Mouse (Mus musculus) liver, adult 2 months (tissue): ENCODE measurements around the gene Ankrd44.

ENCODE experiments used
- CTCF ChIP-seq: fragments of 200-500 bp; IDR thresholded peaks from 2 replicates; pipeline ENCODE4 v1.5.1; 2011; ENCODE audit warnings: low read depth, low read length, control low read depth
- POLR2A ChIP-seq: fragments of 200-500 bp; IDR thresholded peaks from 2 replicates; pipeline ENCODE4 v1.6.1; 2011; ENCODE audit warnings: low read length, control low read depth; ENCODE audit not compliant: insufficient read depth; ENCODE audit errors: extremely low read depth

DNA sequence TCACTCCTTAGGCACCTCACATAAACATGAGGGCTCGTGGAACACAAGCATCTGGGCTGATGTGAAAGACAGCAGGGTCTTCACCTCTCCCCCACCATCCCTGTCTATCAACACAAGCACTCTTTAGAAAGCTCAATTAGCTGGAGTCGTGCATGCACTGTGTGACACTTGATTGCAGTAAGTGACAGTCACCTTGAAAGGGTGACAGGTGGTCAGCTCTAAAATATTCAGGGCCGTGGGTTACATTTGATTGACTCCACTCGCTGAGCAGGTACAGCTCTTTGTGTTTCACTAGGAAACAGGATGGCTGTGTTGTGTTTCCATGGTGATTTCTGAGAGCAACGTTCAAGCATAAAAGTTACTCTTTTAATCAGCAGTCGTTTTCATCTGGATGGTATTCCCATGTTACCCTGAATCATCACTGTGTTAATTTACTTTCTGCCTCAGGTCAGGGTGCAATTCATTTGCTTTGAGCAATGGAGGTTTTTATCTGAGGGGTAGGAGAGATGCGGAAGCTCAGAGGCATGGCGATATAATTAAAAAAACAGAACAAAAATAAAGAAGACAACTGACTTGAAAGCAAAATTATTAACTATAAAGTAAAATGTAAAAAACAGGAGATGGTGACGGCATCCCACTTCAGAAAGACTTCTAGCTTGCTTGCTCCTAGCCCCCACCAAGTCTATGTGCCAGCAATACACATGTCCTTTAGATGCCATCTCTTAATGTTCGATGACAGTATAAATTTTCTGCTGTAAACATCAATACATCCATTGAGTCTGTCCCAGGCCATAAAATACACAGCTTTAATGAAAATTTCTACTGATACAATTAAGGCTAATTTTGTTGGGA is 218.9 kb downstream of the Ankrd44 start:
- TF ChIP-seq POLR2A = no peak
- TF ChIP-seq CTCF = no peak
